Mouse (Mus musculus) heart, postnatal 25 days (tissue): ENCODE measurements at regions not wholly inside any gene's neighbourhood (a gene's known extent, or its start where the extent isn't known, plus 50 kb on each side); places are given as distances from the start of the nearest gene placed in this dataset.

ENCODE experiments used
- DNase-seq: peaks from one replicate; pipeline ENCODE4 v3.0.0; 2022; ENCODE audit warnings: low spot score
- intact Hi-C: fragments of 180-260 bp; cut with DNase I; formaldehyde crosslinking; loops from one replicate; pipeline ENCODE4 v1.15.1; 2025

- DNase-seq, result no peak
- intact Hi-C loops, result no loop called here
Observed at GRCm38 (mm10) chr3:17794251-17795061, 153.8 kb upstream of the Cypt12 start.

GRCm38 (mm10) chr3:17795271-17796260, 152.6 kb upstream of the Cypt12 start:
- DNase-seq, result no peak
- intact Hi-C loops, result no loop called here

GRCm38 (mm10) chr3:17796766-17797165, 151.4 kb upstream of the Cypt12 start:
- intact Hi-C loops, result no loop called here

GRCm38 (mm10) chr3:17798399-17798798, 149.8 kb upstream of the Cypt12 start:
- intact Hi-C loops, result no loop called here
- DNase-seq, result no peak

More at GRCm38 (mm10) chr3:17796766-17797165, 151.4 kb upstream of the Cypt12 start:
- no peak for DNase-seq

GRCm38 (mm10) chr3:17799120-17799519, 149.1 kb upstream of the Cypt12 start:
- intact Hi-C loops, result no loop called here
- no peak for DNase-seq

- no peak for DNase-seq
- intact Hi-C loops, result no loop called here
Observed at GRCm38 (mm10) chr3:17800810-17801209, 147.4 kb upstream of the Cypt12 start.

GRCm38 (mm10) chr3:17801479-17801878, 146.7 kb upstream of the Cypt12 start:
- DNase-seq, result no peak
- intact Hi-C loops, result no loop called here

GRCm38 (mm10) chr3:17805185-17805584, 143.0 kb upstream of the Cypt12 start:
- DNase-seq, result no peak
- intact Hi-C loops, result no loop called here

- no peak for DNase-seq
- intact Hi-C loops, result no loop called here
Observed at GRCm38 (mm10) chr3:17811290-17811689, 136.9 kb upstream of the Cypt12 start.

GRCm38 (mm10) chr3:17824201-17824600, 124.0 kb upstream of the Cypt12 start:
- no peak for DNase-seq
- intact Hi-C loops, result loop anchor here (2.0 to 10.0 kb wide), 4 partner anchors 1009 to 1797 kb away; no protein-coding TSS in a partner anchor

GRCm38 (mm10) chr3:17824662-17825061, 123.5 kb upstream of the Cypt12 start:
- DNase-seq, result no peak
- intact Hi-C loops, result loop anchor here (2.0 to 10.0 kb wide), 4 partner anchors 1010 to 1797 kb away; no protein-coding TSS in a partner anchor

- intact Hi-C loops, result loop anchor here (2.0 to 10.0 kb wide), 3 partner anchors 1011 to 1515 kb away; no protein-coding TSS in a partner anchor
- no peak for DNase-seq
Observed at GRCm38 (mm10) chr3:17825254-17825890, 122.8 kb upstream of the Cypt12 start.

GRCm38 (mm10) chr3:17834706-17835105, 113.5 kb upstream of the Cypt12 start:
- no peak for DNase-seq
- intact Hi-C loops, result loop anchor here (5.0 kb wide), 1 partner anchor 1228 kb away; no protein-coding TSS in a partner anchor

- DNase-seq, result no peak
- intact Hi-C loops, result no loop called here
Observed at GRCm38 (mm10) chr3:17847609-17848008, 100.6 kb upstream of the Cypt12 start.

- no peak for DNase-seq
Observed at GRCm38 (mm10) chr3:17848181-17848580, 100.0 kb upstream of the Cypt12 start.

GRCm38 (mm10) chr3:17862367-17862766, 85.8 kb upstream of the Cypt12 start:
- intact Hi-C loops, result no loop called here
- no peak for DNase-seq

More at GRCm38 (mm10) chr3:17848181-17848580, 100.0 kb upstream of the Cypt12 start:
- intact Hi-C loops, result no loop called here

- DNase-seq, result no peak
- intact Hi-C loops, result no loop called here
Observed at GRCm38 (mm10) chr3:17865112-17865511, 83.1 kb upstream of the Cypt12 start.

GRCm38 (mm10) chr3:17870895-17871482, 77.2 kb upstream of the Cypt12 start:
- intact Hi-C loops, result no loop called here
- DNase-seq, result no peak

- intact Hi-C loops, result no loop called here
- DNase-seq, result no peak
Observed at GRCm38 (mm10) chr3:17895869-17896268, 52.3 kb upstream of the Cypt12 start.
